Mouse (Mus musculus) spleen, adult 2 months (tissue): ENCODE data around the gene Vmn1r64. TPM values are rescaled to one million over a fixed set of nuclear protein-coding genes. Genes with fewer than 3 reads are reported as not detected.
"Not testable (repeated sequence)": the region's sequence is repeated elsewhere in the genome, so short reads cannot be mapped to it uniquely, and the experiment has no call there.

Experiments used
- DNase-seq, 2 experiments: peaks; one replicate each; pipeline versions ENCODE4 v3.0.0 to v3.0.0-alpha.2; 2012 to 2021; ENCODE audit warnings: low spot score in 2 of 2, low read depth in 1 of 2
- H3K27ac ChIP-seq: fragments of 200-500 bp; 2 replicates; pipeline ENCODE4 v1.5.1; 2012; ENCODE audit warnings: low read length, inconsistent platforms; ENCODE audit not compliant: insufficient read depth
- H3K27me3 ChIP-seq: fragments of 200-500 bp; 2 replicates; pipeline ENCODE4 v1.6.1; 2012; ENCODE audit warnings: mild to moderate bottlenecking, moderate library complexity, low read length, inconsistent platforms; ENCODE audit not compliant: control insufficient read depth, insufficient read depth
- H3K36me3 ChIP-seq: fragments of 200-500 bp; 2 replicates; pipeline ENCODE4 v1.6.1; 2012; ENCODE audit warnings: mild to moderate bottlenecking, low read length, inconsistent platforms; ENCODE audit not compliant: control insufficient read depth, insufficient read depth
- H3K4me1 ChIP-seq: fragments of 200-500 bp; 2 replicates; pipeline ENCODE4 v1.6.1; 2011; ENCODE audit warnings: inconsistent platforms; ENCODE audit not compliant: control insufficient read depth, insufficient read depth, insufficient read length
- H3K4me3 ChIP-seq: fragments of 200-500 bp; 2 replicates; pipeline ENCODE4 v1.5.1; 2011; ENCODE audit warnings: mild to moderate bottlenecking, inconsistent platforms; ENCODE audit not compliant: insufficient read depth, insufficient read length; ENCODE audit errors: extremely low read depth
- CTCF ChIP-seq: fragments of 200-500 bp; IDR thresholded peaks from 2 replicates; pipeline ENCODE4 v1.5.1; 2011; ENCODE audit warnings: mild to moderate bottlenecking, inconsistent platforms; ENCODE audit not compliant: insufficient read depth, insufficient read length, insufficient replicate concordance; ENCODE audit errors: extremely low read depth
- POLR2A ChIP-seq: fragments of 200-500 bp; IDR thresholded peaks from 2 replicates; pipeline ENCODE4 v1.6.1; 2011; ENCODE audit warnings: low read depth, low read length, inconsistent platforms
- WGBS: fragments of 180-500 bp; shearing (Covaris S2); methylation state at CpG from one replicate; pipeline ENCODE4 v1.1.7; 2018; 5-methylcytosine and 5-hydroxymethylcytosine counted together
- polyA plus RNA-seq: library from polyadenylated mRNA; depleted of rRNA; stranded (reverse); fragments of >200 nt; gene quantifications from 2 replicates; pipeline ENCODE4 v1.2.3, GENCODE M21; 2012; rRNA removed

Gene Vmn1r64
- not detected in 2 replicates for polyA plus RNA-seq

- H3K4me3 ChIP-seq: no peak within 1 kb of the TSS
- H3K36me3 ChIP-seq: no peaks in the 10 kb centered on the region
- TF ChIP-seq CTCF: no peak
- no peak for TF ChIP-seq POLR2A
- no peak for DNase-seq
- H3K27ac ChIP-seq: no peak within 1 kb of the TSS
- H3K27me3 ChIP-seq: no peaks in the 10 kb centered on the region
- no peaks in the 10 kb centered on the region for H3K4me1 ChIP-seq
Observed at GRCm38 (mm10) chr7:5884442-5884841, at the start of gene Vmn1r64. TSS of gene Vmn1r64 (minus strand) at chr7:5884542.

GRCm38 (mm10) chr7:5899238-5899637 lies 14.9 kb upstream of the Vmn1r64 start:
- Histone ChIP-seq H3K27ac (no peak overlapping the region), H3K27me3 (no peaks in the 10 kb centered on the region), H3K36me3 (no peaks in the 10 kb centered on the region), H3K4me3 (no peak overlapping the region), H3K4me1 (no peaks in the 10 kb centered on the region)
- TF ChIP-seq CTCF: no peak
- no peak for TF ChIP-seq POLR2A
- no peak for DNase-seq
- 84% methylated on average over 4 of the region's 4 CpGs for WGBS

GRCm38 (mm10) chr7:5897245-5897644 lies 12.9 kb upstream of the Vmn1r64 start:
- H3K4me3 ChIP-seq, H3K27ac ChIP-seq, H3K27me3 ChIP-seq, DNase-seq, H3K4me1 ChIP-seq, H3K36me3 ChIP-seq: not testable (repeated sequence)
- 70% methylated on average over 2 of the region's 2 CpGs for WGBS

Other genes starting within 250 kb of the Vmn1r64 start
- gene Vmn1r62, start 210.9 kb downstream of the Vmn1r64 start, polyA plus RNA-seq: not detected in 2 replicates
- gene Vmn1r63, start 79.1 kb downstream of the Vmn1r64 start, polyA plus RNA-seq: not detected in 2 replicates
- gene Vmn1r65, start 126.5 kb upstream of the Vmn1r64 start, polyA plus RNA-seq: not detected in 2 replicates
- not detected in 2 replicates for gene Nlrp4c, start 160.6 kb upstream of the Vmn1r64 start, polyA plus RNA-seq